Mouse (Mus musculus) gonadal fat pad, adult 2 months (tissue): Measurements from ENCODE around the gene Tmem135. TPM values are rescaled to one million over a fixed set of nuclear protein-coding genes. Genes with fewer than 3 reads are reported as not detected.

Experiments
- DNase-seq: peaks from one replicate; pipeline ENCODE4 v3.0.0-alpha.2; 2012; ENCODE audit warnings: low read depth
- polyA plus RNA-seq: library from polyadenylated mRNA; depleted of rRNA; stranded (reverse); fragments of >200 nt; gene quantifications from 2 replicates; pipeline ENCODE4 v1.2.3, GENCODE M21; 2012; rRNA removed

Tmem135 gene
- polyA plus RNA-seq, result 77.8 and 108 TPM in 2 replicates

GRCm38 (mm10) chr7:89404081-89404733, at the start of gene Tmem135, which contains the start of gene Fzd4:
Tmem135 (minus strand) TSS chr7:89404222.
Fzd4 (plus strand) TSS chr7:89404355.
- no peak for DNase-seq

GRCm38 (mm10) chr7:89450312-89450711, 46.3 kb upstream of the Tmem135 start:
- no peak for DNase-seq

GRCm38 (mm10) chr7:89445137-89445536, 41.1 kb upstream of the Tmem135 start:
- peak; percentile 44 for DNase-seq

GRCm38 (mm10) chr7:89442242-89442641, 38.2 kb upstream of the Tmem135 start:
- DNase-seq, result no peak

- DNase-seq, result no peak
Observed at GRCm38 (mm10) chr7:89441291-89441690, 37.3 kb upstream of the Tmem135 start.

GRCm38 (mm10) chr7:89437589-89437988, 33.6 kb upstream of the Tmem135 start:
- DNase-seq, result no peak

GRCm38 (mm10) chr7:89436404-89436803, 32.4 kb upstream of the Tmem135 start:
- DNase-seq, result no peak

- no peak for DNase-seq
Observed at GRCm38 (mm10) chr7:89433893-89434616, 30.0 kb upstream of the Tmem135 start.

- no peak for DNase-seq
Observed at GRCm38 (mm10) chr7:89433193-89433892, 29.3 kb upstream of the Tmem135 start.

GRCm38 (mm10) chr7:89431185-89431584, 27.2 kb upstream of the Tmem135 start:
- DNase-seq, result no peak

GRCm38 (mm10) chr7:89429326-89429725, 25.3 kb upstream of the Tmem135 start:
- DNase-seq, result no peak

- DNase-seq, result no peak
Observed at GRCm38 (mm10) chr7:89428804-89429203, 24.8 kb upstream of the Tmem135 start.

- DNase-seq, result no peak
Observed at GRCm38 (mm10) chr7:89427101-89427500, 23.1 kb upstream of the Tmem135 start.

- no peak for DNase-seq
Observed at GRCm38 (mm10) chr7:89425803-89426725, 22.0 kb upstream of the Tmem135 start.

GRCm38 (mm10) chr7:89424659-89425058, 20.6 kb upstream of the Tmem135 start:
- DNase-seq, result no peak

- no peak for DNase-seq
Observed at GRCm38 (mm10) chr7:89423688-89424255, 19.8 kb upstream of the Tmem135 start.

GRCm38 (mm10) chr7:89423194-89423593, 19.2 kb upstream of the Tmem135 start:
- no peak for DNase-seq

GRCm38 (mm10) chr7:89422650-89423049, 18.6 kb upstream of the Tmem135 start:
- DNase-seq, result no peak

- DNase-seq, result no peak
Observed at GRCm38 (mm10) chr7:89421294-89421693, 17.3 kb upstream of the Tmem135 start.

- DNase-seq, result no peak
Observed at GRCm38 (mm10) chr7:89418917-89419679, 15.1 kb upstream of the Tmem135 start.
